Mouse (Mus musculus): ENCODE results near the gene Ttc6.

Gene Ttc6

GRCm38 (mm10) chr12:57563909-57564308, at the start of gene Ttc6:
Gene Ttc6, plus strand, starts transcription at chr12:57564113.
- DNase-seq, result no peak

- DNase-seq, result no peak
Measured at GRCm38 (mm10) chr12:57514552-57514951, 49.4 kb upstream of the Ttc6 start.

GRCm38 (mm10) chr12:57515702-57516377, 48.1 kb upstream of the Ttc6 start:
- DNase-seq, result no peak

GRCm38 (mm10) chr12:57528335-57528734, 35.6 kb upstream of the Ttc6 start:
- DNase-seq, result no peak

GRCm38 (mm10) chr12:57530474-57530873, 33.4 kb upstream of the Ttc6 start:
- no peak for DNase-seq

- no peak for DNase-seq
Measured at GRCm38 (mm10) chr12:57534517-57534878, 29.4 kb upstream of the Ttc6 start.

- DNase-seq, result no peak
Measured at GRCm38 (mm10) chr12:57534879-57535611, 28.9 kb upstream of the Ttc6 start.

- DNase-seq, result no peak
Measured at GRCm38 (mm10) chr12:57536056-57536908, 27.6 kb upstream of the Ttc6 start.

- no peak for DNase-seq
Measured at GRCm38 (mm10) chr12:57536909-57537670, 26.8 kb upstream of the Ttc6 start.

GRCm38 (mm10) chr12:57537791-57538587, 25.9 kb upstream of the Ttc6 start:
- DNase-seq, result no peak

GRCm38 (mm10) chr12:57538588-57539550, 25.0 kb upstream of the Ttc6 start:
- no peak for DNase-seq

- no peak for DNase-seq
Measured at GRCm38 (mm10) chr12:57539551-57539985, 24.3 kb upstream of the Ttc6 start.

GRCm38 (mm10) chr12:57541118-57541517, 22.8 kb upstream of the Ttc6 start:
- no peak for DNase-seq

GRCm38 (mm10) chr12:57541931-57542745, 21.8 kb upstream of the Ttc6 start:
- no peak for DNase-seq

- no peak for DNase-seq
Measured at GRCm38 (mm10) chr12:57542746-57543626, 20.9 kb upstream of the Ttc6 start.

GRCm38 (mm10) chr12:57543627-57543991, 20.3 kb upstream of the Ttc6 start:
- DNase-seq, result no peak

GRCm38 (mm10) chr12:57544641-57545370, 19.1 kb upstream of the Ttc6 start:
- DNase-seq, result no peak
